Comparison of ENCODE assay signal across 9 mouse cellular contexts in genomic region chr4:126261266-126261665, GRCm38 (mm10). TPM values are rescaled to one million over a fixed set of nuclear protein-coding genes. Genes with fewer than 3 reads are reported as not detected.
DNase-seq lines count a peak whose midpoint lies in the region; ATAC-seq and TF ChIP-seq lines count a peak whose summit lies in the region.
"Had no signal": no experiment of that assay in that cellular context is flagged by ENCODE, and none has a peak within 500 bp of the region (broad histone marks: within the 10 kb centered on the region; RNA-seq: fewer than 3 reads in every experiment).

No protein-coding gene starts in this region.

- H3K4me2 ChIP-seq in kidney, postnatal 0 days (ENCODE audit: low read length), result peak overlapping the region; percentile 45; the same call in 1 of the 2 replicates
- peak overlapping the region; percentile 43; the same call in 1 of the 2 replicates for H3K4me2 ChIP-seq in heart, postnatal 0 days (ENCODE audit: low read depth, low read length)

- no peaks in the 10 kb centered on the region for H3K27me3 ChIP-seq in kidney, postnatal 0 days (ENCODE audit: insufficient read depth, low read length)
- no peaks in the 10 kb centered on the region for H3K27me3 ChIP-seq in heart, postnatal 0 days (ENCODE audit: control insufficient read depth, insufficient read depth, low read length)

- no peaks in the 10 kb centered on the region for H3K9me3 ChIP-seq in kidney, postnatal 0 days (replicated peaks; ENCODE audit: low read length)
- no peaks in the 10 kb centered on the region for H3K9me3 ChIP-seq in heart, postnatal 0 days (replicated peaks; ENCODE audit: control insufficient read depth, low read length)

- H3K4me1 ChIP-seq in kidney, postnatal 0 days (replicated peaks; ENCODE audit: insufficient read depth, low read length), result peaks cover 36% of the 10 kb centered on the region
- H3K4me1 ChIP-seq in heart, postnatal 0 days (ENCODE audit: control insufficient read depth, insufficient read depth), result peaks cover 51% of the 10 kb centered on the region

- no peak for TF ChIP-seq EP300 in heart, postnatal 0 days (IDR thresholded peaks at IDR 0.05; ENCODE audit: low read depth)

- WGBS in kidney, postnatal 0 days, result 67% methylated on average over 6 of the region's 6 CpGs
- WGBS in heart, postnatal 0 days, result 54% methylated on average over 6 of the region's 6 CpGs
- 65% methylated on average over 6 of the region's 6 CpGs for WGBS in macrophage (ENCODE audit: missing documents)

- H3K4me3 ChIP-seq in kidney, postnatal 0 days (replicated peaks; ENCODE audit: low read depth, low read length), result no peak overlapping the region
- no peak overlapping the region for H3K4me3 ChIP-seq in heart, postnatal 0 days (ENCODE audit: low read depth, low read length)
- H3K4me3 ChIP-seq in macrophage (ENCODE audit: inconsistent target), result no peak overlapping the region

- no peak for ATAC-seq in kidney, postnatal 0 days (replicated peaks; ENCODE audit: low FRiP score, low read depth)
- no peak for ATAC-seq in heart, postnatal 0 days (ENCODE audit: insufficient read depth, low read depth)

- no peak overlapping the region for H3K9ac ChIP-seq in kidney, postnatal 0 days (ENCODE audit: low read depth, low read length)
- H3K9ac ChIP-seq in heart, postnatal 0 days (replicated peaks; ENCODE audit: low read depth, low read length), result no peak overlapping the region

- TF ChIP-seq CTCF in kidney, postnatal 0 days (IDR thresholded peaks at IDR 0.05; ENCODE audit: low read depth), result no peak
- TF ChIP-seq CTCF in heart, postnatal 0 days (IDR thresholded peaks at IDR 0.05; ENCODE audit: low read depth), result no peak

- no peaks in the 10 kb centered on the region for H3K36me3 ChIP-seq in kidney, postnatal 0 days (ENCODE audit: insufficient read depth, low read length)
- no peaks in the 10 kb centered on the region for H3K36me3 ChIP-seq in heart, postnatal 0 days (replicated peaks; ENCODE audit: control insufficient read depth, insufficient read depth, low read length)
- no peaks in the 10 kb centered on the region for H3K36me3 ChIP-seq in macrophage (ENCODE audit: inconsistent target)

- peaks cover 54% of the 10 kb centered on the region for H3K79me2 ChIP-seq in macrophage (ENCODE audit: inconsistent target)

- H3K27ac ChIP-seq in kidney, postnatal 0 days, result peak overlapping the region; percentile 95
- H3K27ac ChIP-seq in heart, postnatal 0 days (ENCODE audit: low read depth), result peak overlapping the region; percentile 90
- peak overlapping the region; percentile 99 for H3K27ac ChIP-seq in macrophage

- DNase-seq in kidney, postnatal 0 days (ENCODE audit: low spot score), result no peak
- DNase-seq in kidney, adult 11 months, result no peak
- DNase-seq in NIH3T3 (ENCODE audit: low read depth), result peak; percentile 85
- no peak for DNase-seq in heart, postnatal 0 days (ENCODE audit: low spot score)
- no peak for DNase-seq in cerebellum, adult 8-10 months
- DNase-seq in adrenal gland, postnatal 4 days (ENCODE audit: low spot score in 2 of 2), result no peak
- DNase-seq in right cerebral cortex, postnatal 4 days, result no peak

RNA-seq across cellular contexts. Expression of gene Trappc3, which starts 0.9 kb away (rescaled TPM):
- 115 and 121 TPM in 2 replicates for polyA plus RNA-seq in kidney, postnatal 0 days (2015; fragmentation: Nextera tagmentation; extraction: Ambion mirVana)
- total RNA-seq in heart, postnatal 0 days (2014; rRNA removed; ENCODE audit: low replicate concordance), result 46.4 and 63.1 TPM in 2 replicates
- 80.3 and 86.7 TPM in 2 replicates for polyA plus RNA-seq in heart, postnatal 0 days (2015; fragmentation: Nextera tagmentation; extraction: Ambion mirVana)
- total RNA-seq in macrophage (2018; cell fraction: chromatin; rRNA removed), result 10 to 100 TPM; 34.4 to 67.3 (median 48.2) TPM
- 100 to 1,000 TPM in 8 of 26 experiments, 10 to 100 TPM in 18; 77.1 to 117 (median 93.5) TPM for total RNA-seq in macrophage (2018; cell fraction: cytosol; rRNA removed)
- 10 to 100 TPM; 48.1 to 87.5 (median 60.6) TPM for total RNA-seq in macrophage (2018; cell fraction: nucleus; rRNA removed)
- 93.4 to 103 TPM (median 95.6 TPM) in 3 replicates for polyA plus RNA-seq in macrophage (2018)
- 10 to 100 TPM; 70.0 to 75.4 TPM for total RNA-seq in adrenal gland, postnatal 4 days (2021)

RNA-seq across cellular contexts. Expression of gene Map7d1, which starts 5.1 kb away (rescaled TPM):
- polyA plus RNA-seq in kidney, postnatal 0 days (2015; fragmentation: Nextera tagmentation; extraction: Ambion mirVana), result 22.4 and 27.3 TPM in 2 replicates
- total RNA-seq in heart, postnatal 0 days (2014; rRNA removed; ENCODE audit: low replicate concordance), result 75.0 and 90.1 TPM in 2 replicates
- 35.2 and 37.5 TPM in 2 replicates for polyA plus RNA-seq in heart, postnatal 0 days (2015; fragmentation: Nextera tagmentation; extraction: Ambion mirVana)
- 100 to 1,000 TPM in 25 of 26 experiments, 10 to 100 TPM in 1; 97.4 to 591 (median 259) TPM for total RNA-seq in macrophage (2018; cell fraction: chromatin; rRNA removed)
- total RNA-seq in macrophage (2018; cell fraction: cytosol; rRNA removed), result 100 to 1,000 TPM; 123 to 196 (median 163) TPM
- 100 to 1,000 TPM; 107 to 224 (median 158) TPM for total RNA-seq in macrophage (2018; cell fraction: nucleus; rRNA removed)
- 105 to 157 TPM (median 139 TPM) in 3 replicates for polyA plus RNA-seq in macrophage (2018)
- 10 to 100 TPM; 64.1 to 70.7 TPM for total RNA-seq in adrenal gland, postnatal 4 days (2021)

RNA-seq across cellular contexts. Expression of gene Col8a2, which starts 25.3 kb away (rescaled TPM):
- 7.9 and 8.1 TPM in 2 replicates for polyA plus RNA-seq in kidney, postnatal 0 days (2015; fragmentation: Nextera tagmentation; extraction: Ambion mirVana)
- total RNA-seq in heart, postnatal 0 days (2014; rRNA removed; ENCODE audit: low replicate concordance), result 3.8 and 4.3 TPM in 2 replicates
- 0.71 and 1.1 TPM in 2 replicates for polyA plus RNA-seq in heart, postnatal 0 days (2015; fragmentation: Nextera tagmentation; extraction: Ambion mirVana)
- 1 to 10 TPM in 1 of 26 experiments, not detected in 25; 5.2 TPM for total RNA-seq in macrophage (2018; cell fraction: chromatin; rRNA removed)
- not detected for total RNA-seq in macrophage (2018; cell fraction: cytosol; rRNA removed)
- total RNA-seq in macrophage (2018; cell fraction: nucleus; rRNA removed), result under 1 TPM in 1 of 26 experiments, not detected in 25; 0.72 TPM
- polyA plus RNA-seq in macrophage (2018), result not detected in 3 replicates
- 10 to 100 TPM in 1 of 2 experiments, 1 to 10 TPM in 1; 9.3 to 12.8 TPM for total RNA-seq in adrenal gland, postnatal 4 days (2021)
- total RNA-seq: neutrophil, adult 5-6 weeks had no signal

RNA-seq across cellular contexts. Expression of gene Thrap3, which starts 58.7 kb away (rescaled TPM):
- 136 and 156 TPM in 2 replicates for polyA plus RNA-seq in kidney, postnatal 0 days (2015; fragmentation: Nextera tagmentation; extraction: Ambion mirVana)
- total RNA-seq in heart, postnatal 0 days (2014; rRNA removed; ENCODE audit: low replicate concordance), result 84.1 and 121 TPM in 2 replicates
- polyA plus RNA-seq in heart, postnatal 0 days (2015; fragmentation: Nextera tagmentation; extraction: Ambion mirVana), result 86.1 and 96.7 TPM in 2 replicates
- 1,000 to 10,000 TPM in 11 of 26 experiments, 100 to 1,000 TPM in 15; 773 to 1,275 (median 979) TPM for total RNA-seq in macrophage (2018; cell fraction: chromatin; rRNA removed)
- 100 to 1,000 TPM in 24 of 26 experiments, 10 to 100 TPM in 2; 90.2 to 183 (median 118) TPM for total RNA-seq in macrophage (2018; cell fraction: cytosol; rRNA removed)
- 100 to 1,000 TPM; 424 to 709 (median 586) TPM for total RNA-seq in macrophage (2018; cell fraction: nucleus; rRNA removed)
- 109 to 345 TPM (median 123 TPM) in 3 replicates for polyA plus RNA-seq in macrophage (2018)
- 100 to 1,000 TPM; 319 to 332 TPM for total RNA-seq in adrenal gland, postnatal 4 days (2021)
